Mouse (Mus musculus): ENCODE data around the gene Rhbg. TPM values are rescaled to one million over a fixed set of nuclear protein-coding genes. Genes with fewer than 3 reads are reported as not detected.

Rhbg gene
- polyA plus RNA-seq, 1 experiment from 2014 or later = 0.28 TPM

DNA sequence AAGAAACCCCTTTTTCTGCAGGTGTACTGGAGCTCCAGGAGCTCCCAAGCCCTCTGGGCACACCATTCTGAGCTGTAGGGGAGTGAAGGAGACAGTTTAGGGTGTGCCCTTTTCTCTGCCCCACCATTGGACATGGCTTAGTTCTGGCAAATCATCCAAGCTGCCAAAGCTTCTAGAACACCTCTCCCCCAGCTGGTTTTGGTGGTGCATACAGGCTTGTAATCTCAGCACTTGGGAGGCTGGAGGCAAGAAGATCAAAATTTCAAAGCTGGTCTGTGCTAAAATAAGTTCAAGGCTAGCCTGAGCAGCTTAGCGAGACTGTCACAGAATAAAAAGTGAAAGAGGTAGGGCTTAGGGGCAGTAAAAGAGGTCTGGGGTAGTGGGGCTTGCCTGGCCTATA lies 42.2 kb downstream of the Rhbg start:
- Histone ChIP-seq H3K4me2 (peak overlapping the region; percentile 88), H3K36me3 (replicated peaks) (peaks cover 50% of the 10 kb centered on the region), H3K27ac (peak overlapping the region; percentile 99), H3K4me3 (replicated peaks) (peak overlapping the region; percentile 71), H3K9ac (peak overlapping the region; percentile 99), H3K9me3 (no peaks in the 10 kb centered on the region), H3K4me1 (peaks cover 76% of the 10 kb centered on the region), H3K27me3 (peaks cover 80% of the 10 kb centered on the region)
- WGBS = 3% methylated on average over 1 of the region's 1 CpGs
- ATAC-seq (ENCODE audit: low FRiP score) = no peak

DNA sequence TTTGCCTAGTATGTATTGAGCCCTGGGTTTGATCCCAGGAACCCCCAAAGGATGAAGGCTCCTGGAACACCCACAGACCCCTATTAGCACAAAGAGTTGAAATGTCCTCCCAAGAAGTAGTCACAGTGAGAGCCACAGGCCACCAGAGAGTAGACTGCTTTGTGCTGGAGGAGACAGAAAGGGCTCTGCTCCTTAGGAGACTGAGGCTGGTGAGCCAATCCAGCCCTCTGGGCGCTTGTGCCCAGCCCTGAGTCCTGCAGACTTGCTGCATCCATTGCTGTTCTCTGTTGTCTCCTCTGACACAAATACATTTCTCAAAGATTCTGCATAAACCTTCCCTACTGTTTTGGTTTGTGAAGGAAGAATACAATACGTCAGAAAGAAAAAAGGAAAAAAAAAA lies 43.6 kb downstream of the Rhbg start:
- Histone ChIP-seq H3K27ac (peak overlapping the region; percentile 99), H3K27me3 (peaks cover 78% of the 10 kb centered on the region), H3K9ac (peak overlapping the region; percentile 99), H3K4me1 (peaks cover 80% of the 10 kb centered on the region), H3K36me3 (replicated peaks) (peaks cover 43% of the 10 kb centered on the region), H3K4me3 (replicated peaks) (peak overlapping the region; percentile 71), H3K9me3 (no peaks in the 10 kb centered on the region), H3K4me2 (peak overlapping the region; percentile 88)
- WGBS = 17% methylated on average over 2 of the region's 2 CpGs
- ATAC-seq (ENCODE audit: low FRiP score) = no peak

DNA sequence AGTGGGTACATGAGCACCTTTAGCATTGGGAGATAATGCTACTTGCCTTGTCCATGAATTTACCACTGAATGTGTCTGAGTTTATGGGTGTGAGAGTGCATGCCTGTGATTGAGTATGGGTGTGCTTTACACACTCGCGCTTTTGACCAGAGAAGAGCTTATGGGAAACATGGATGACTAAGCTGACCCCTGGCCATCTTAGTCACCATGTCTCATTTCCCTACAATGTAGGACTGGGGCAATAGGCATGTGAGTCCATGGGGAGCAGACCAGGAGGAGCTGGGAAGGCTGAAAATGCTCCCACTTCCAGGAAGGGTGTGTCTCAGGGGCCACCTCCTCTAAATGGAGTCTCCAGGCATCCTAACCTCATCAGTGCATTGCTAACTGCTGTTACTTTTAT lies 44.4 kb downstream of the Rhbg start:
- 11% methylated on average over 2 of the region's 2 CpGs for WGBS
- ATAC-seq (ENCODE audit: low FRiP score) = no peak
- H3K4me1 ChIP-seq = peaks cover 81% of the 10 kb centered on the region
- peaks cover 36% of the 10 kb centered on the region for H3K36me3 ChIP-seq (replicated peaks)
- H3K4me3 ChIP-seq (replicated peaks) = peak overlapping the region; percentile 71
- H3K27me3 ChIP-seq = peaks cover 77% of the 10 kb centered on the region
- peak overlapping the region; percentile 88 for H3K4me2 ChIP-seq
- peak overlapping the region; percentile 99 for H3K27ac ChIP-seq
- H3K9ac ChIP-seq = peak overlapping the region; percentile 99
- no peaks in the 10 kb centered on the region for H3K9me3 ChIP-seq

DNA sequence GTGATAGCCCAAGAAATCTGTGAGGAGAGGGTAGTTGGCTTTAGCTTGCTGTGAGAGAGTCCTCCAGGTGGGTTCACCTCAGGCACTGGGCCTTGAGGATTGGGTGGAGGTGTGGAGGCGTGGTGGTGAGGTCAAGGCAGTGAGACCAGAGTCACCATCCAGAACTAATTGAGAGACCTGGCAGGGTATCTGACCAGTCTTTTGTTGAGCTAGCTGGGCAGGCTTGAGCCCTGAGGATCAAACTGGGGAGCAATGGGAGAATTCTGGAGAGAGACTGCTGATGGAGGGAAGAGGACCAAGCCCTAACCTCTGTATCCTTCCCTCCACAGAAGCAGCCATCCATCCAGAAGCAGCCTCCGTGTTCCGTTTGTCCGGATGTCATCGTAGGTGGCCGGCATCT lies 45.2 kb downstream of the Rhbg start:
- H3K27me3 ChIP-seq = peaks cover 70% of the 10 kb centered on the region
- peaks cover 81% of the 10 kb centered on the region for H3K4me1 ChIP-seq
- H3K9ac ChIP-seq = peak overlapping the region; percentile 99
- 4% methylated on average over 6 of the region's 6 CpGs for WGBS
- H3K4me2 ChIP-seq = peak overlapping the region; percentile 88
- peak overlapping the region; percentile 71 for H3K4me3 ChIP-seq (replicated peaks)
- peak overlapping the region; percentile 99 for H3K27ac ChIP-seq
- ATAC-seq (ENCODE audit: low FRiP score) = no peak
- H3K36me3 ChIP-seq (replicated peaks) = peaks cover 28% of the 10 kb centered on the region
- no peaks in the 10 kb centered on the region for H3K9me3 ChIP-seq

DNA sequence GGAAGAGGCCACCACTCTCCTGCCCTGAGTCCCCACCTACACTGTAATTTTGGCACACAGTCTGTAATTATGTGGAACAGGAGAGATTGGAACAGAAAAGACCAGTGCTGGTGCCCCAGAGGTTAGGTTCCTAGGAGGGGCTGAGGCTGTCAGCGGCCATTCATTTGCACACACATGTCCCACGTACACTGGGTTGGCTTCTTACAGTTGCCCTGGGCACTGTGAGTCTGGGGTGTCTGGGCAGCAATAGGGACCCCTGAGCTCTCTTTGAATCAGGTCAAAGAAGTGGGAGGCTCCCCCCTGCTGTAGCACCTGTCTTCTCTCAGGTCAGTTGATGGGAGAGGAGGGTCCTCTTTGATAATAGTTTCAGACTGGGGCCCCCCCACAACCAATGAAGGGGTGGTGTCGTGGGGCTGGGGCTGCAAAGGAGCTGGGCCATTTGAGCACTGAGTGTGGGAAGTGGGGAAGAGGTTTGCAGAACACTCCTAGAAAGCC lies 46.2 kb downstream of the Rhbg start:
- peaks cover 24% of the 10 kb centered on the region for H3K36me3 ChIP-seq (replicated peaks)
- 0% methylated on average over 3 of the region's 3 CpGs for WGBS
- H3K9me3 ChIP-seq = no peaks in the 10 kb centered on the region
- peak overlapping the region; percentile 99 for H3K27ac ChIP-seq
- peaks cover 81% of the 10 kb centered on the region for H3K4me1 ChIP-seq
- ATAC-seq (ENCODE audit: low FRiP score) = no peak
- peak overlapping the region; percentile 71 for H3K4me3 ChIP-seq (replicated peaks)
- H3K27me3 ChIP-seq = peaks cover 68% of the 10 kb centered on the region
- H3K9ac ChIP-seq = peak overlapping the region; percentile 99
- peak overlapping the region; percentile 88 for H3K4me2 ChIP-seq

DNA sequence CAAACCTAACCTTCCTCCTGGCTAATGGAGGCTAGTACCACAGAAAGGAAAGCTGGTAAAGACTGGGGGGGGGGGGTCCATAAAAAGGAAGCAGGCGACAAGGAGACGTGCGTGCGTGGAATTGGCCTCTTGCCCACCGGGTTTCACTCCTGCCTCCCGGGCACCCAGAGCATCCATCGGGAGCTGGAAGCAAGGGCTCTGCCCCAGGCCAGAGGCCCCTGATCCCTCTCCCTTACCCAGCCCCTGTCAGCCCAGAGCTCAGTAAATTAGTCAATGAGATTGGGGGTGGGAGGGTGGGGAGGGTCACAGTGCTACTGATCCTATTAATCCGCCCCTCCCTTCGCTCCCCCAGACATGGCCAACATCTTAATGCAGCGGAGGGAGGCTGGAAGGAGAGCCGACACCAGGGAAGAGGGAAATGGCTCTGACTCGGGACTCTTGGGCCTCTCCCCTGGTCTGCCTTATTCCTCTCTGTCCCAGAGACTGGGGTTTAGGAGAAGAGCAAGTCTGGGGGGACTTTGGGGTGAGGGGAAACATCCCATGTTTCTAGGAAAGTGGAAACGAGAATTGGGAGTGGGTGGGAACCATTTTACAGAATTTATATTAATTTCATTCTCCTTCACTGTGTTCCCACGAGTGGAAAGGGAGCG lies 46.9 kb downstream of the Rhbg start:
- Histone ChIP-seq H3K9me3 (no peaks in the 10 kb centered on the region), H3K4me3 (replicated peaks) (peak overlapping the region; percentile 71), H3K4me2 (peak overlapping the region; percentile 88), H3K9ac (peak overlapping the region; percentile 99), H3K27ac (peak overlapping the region; percentile 99), H3K27me3 (peaks cover 69% of the 10 kb centered on the region), H3K4me1 (peaks cover 81% of the 10 kb centered on the region), H3K36me3 (replicated peaks) (peaks cover 23% of the 10 kb centered on the region)
- under 1% methylated on average over 15 of the region's 15 CpGs for WGBS
- no peak for ATAC-seq (ENCODE audit: low FRiP score)

DNA sequence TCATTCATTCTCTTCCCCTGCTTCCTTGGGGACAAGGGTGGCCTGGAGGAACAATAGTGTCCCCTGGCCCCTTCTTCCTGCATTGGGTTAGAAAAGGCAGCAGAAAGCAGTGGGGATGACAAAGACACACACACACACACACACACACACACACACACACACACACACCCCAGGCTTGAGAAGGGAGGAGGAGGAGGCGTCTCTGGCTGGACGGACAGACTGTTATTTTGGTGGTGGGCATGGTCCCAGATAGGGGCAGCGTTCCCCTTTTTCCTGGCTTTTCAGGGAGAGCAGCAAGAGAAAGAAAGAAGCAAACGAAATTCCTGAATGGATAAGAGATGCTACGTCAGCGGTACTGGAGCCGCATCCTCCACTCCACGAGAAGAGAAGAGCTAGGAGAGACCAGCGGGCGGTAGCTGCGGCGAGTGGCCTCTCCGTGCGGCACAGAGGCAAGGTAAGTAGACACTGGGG lies 47.6 kb downstream of the Rhbg start:
- Histone ChIP-seq H3K27ac (peak overlapping the region; percentile 99), H3K4me3 (replicated peaks) (peak overlapping the region; percentile 71), H3K4me1 (peaks cover 82% of the 10 kb centered on the region), H3K27me3 (peaks cover 69% of the 10 kb centered on the region), H3K9ac (peak overlapping the region; percentile 99), H3K36me3 (replicated peaks) (peaks cover 22% of the 10 kb centered on the region), H3K9me3 (no peaks in the 10 kb centered on the region), H3K4me2 (peak overlapping the region; percentile 88)
- WGBS = under 1% methylated on average over 14 of the region's 14 CpGs
- peak; percentile 18; the same call in 1 of the 2 replicates for ATAC-seq (ENCODE audit: low FRiP score)

DNA sequence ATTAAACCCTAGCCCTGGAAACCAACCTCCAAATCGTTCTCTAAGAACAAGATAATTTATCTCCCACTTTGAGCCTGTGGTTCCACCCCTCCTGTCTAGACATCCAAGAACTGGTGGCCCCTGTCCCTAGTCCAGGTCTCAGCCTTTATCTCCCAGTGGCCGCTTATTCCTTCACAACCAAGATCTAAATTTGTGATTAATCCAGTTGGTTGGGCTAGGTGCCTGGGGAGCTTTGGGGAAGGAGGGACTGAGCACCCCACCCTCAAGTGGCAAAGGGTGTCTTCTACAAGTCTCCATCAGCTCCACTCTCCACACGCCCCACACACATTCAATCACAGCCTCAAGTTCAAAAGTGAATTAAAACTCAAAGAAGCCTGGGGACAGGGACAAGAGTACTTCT lies 48.0 kb downstream of the Rhbg start:
- Histone ChIP-seq H3K27me3 (peaks cover 69% of the 10 kb centered on the region), H3K9ac (peak overlapping the region; percentile 99), H3K9me3 (no peaks in the 10 kb centered on the region), H3K4me2 (peak overlapping the region; percentile 88), H3K36me3 (replicated peaks) (peaks cover 17% of the 10 kb centered on the region), H3K4me3 (replicated peaks) (peak overlapping the region; percentile 71), H3K4me1 (peaks cover 82% of the 10 kb centered on the region), H3K27ac (peak overlapping the region; percentile 99)
- WGBS = 1% methylated on average over 3 of the region's 3 CpGs
- ATAC-seq (ENCODE audit: low FRiP score) = no peak; the same call in 1 of the 2 replicates

DNA sequence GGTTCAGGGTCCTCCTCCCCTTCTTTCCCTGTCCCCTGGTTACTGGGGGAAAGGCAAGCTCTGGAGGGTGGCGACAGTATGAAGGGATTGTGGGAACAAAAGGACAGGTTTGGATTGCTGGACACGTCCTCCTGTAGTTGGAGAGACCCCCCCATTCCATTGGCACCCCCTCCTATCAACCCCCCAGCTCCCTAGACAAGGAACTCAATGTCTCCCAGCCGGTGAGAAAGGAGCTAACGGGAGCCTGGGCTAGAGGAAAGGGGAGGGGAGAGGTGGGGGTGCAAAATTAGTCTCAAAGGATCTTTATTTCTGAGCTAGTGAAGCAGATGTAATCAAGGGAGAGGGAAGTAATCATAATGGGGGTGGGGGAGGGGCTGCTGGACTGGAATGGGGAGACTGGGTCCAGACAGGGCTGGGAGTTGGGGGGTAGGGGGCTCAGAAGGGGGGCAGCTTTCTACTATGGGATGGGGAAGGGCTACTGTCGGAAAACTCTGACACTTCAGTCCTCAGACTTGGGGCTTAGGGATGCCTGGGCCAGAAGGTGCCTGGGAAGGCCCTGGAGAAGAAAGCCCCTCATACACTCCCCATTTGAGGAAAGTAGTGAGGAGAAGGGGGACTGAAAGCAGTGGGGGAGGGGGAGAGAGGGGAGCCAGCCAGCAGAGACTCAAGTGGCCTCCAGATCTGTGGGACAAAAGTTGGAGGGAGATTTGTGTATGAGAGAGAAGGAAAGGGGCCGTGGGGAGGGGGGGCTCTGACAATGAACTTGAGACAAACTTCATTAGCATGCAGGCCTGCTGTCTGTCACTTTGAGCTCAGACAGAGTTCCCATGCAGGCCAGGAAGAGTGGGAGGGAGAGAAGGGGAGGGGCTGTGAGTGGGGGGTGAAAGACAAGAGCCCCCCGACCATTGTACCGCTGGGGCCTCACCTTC lies 48.7 kb downstream of the Rhbg start:
- H3K27ac ChIP-seq = peak overlapping the region; percentile 99
- peak overlapping the region; percentile 88 for H3K4me2 ChIP-seq
- H3K9ac ChIP-seq = peak overlapping the region; percentile 99
- peak; percentile 77 for ATAC-seq (ENCODE audit: low FRiP score)
- peak overlapping the region; percentile 71 for H3K4me3 ChIP-seq (replicated peaks)
- under 1% methylated on average over 8 of the region's 8 CpGs for WGBS
- H3K9me3 ChIP-seq = no peaks in the 10 kb centered on the region
- peaks cover 83% of the 10 kb centered on the region for H3K4me1 ChIP-seq
- H3K36me3 ChIP-seq (replicated peaks) = peaks cover 13% of the 10 kb centered on the region
- peaks cover 67% of the 10 kb centered on the region for H3K27me3 ChIP-seq

DNA sequence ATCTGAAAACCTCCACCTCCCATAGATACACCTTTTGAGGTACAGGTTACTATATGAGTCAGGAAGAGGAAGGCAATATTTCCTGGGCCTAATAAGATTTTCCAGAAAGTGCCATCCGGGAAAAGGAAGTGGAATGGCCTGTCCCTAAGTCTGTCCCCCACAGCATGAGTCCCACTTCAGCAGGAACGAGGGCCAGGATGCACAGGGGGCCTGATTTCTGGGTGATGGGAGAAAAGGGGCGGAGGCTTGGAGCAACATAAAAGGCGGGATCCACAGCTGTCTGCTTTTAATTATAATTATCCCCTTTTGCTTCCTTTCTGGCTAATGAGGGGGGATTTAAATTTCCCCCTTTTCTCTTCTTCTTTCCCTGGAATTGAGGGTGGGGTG lies 49.3 kb downstream of the Rhbg start:
- ATAC-seq (ENCODE audit: low FRiP score) = peak; percentile 43
- Histone ChIP-seq H3K27me3 (peaks cover 62% of the 10 kb centered on the region), H3K4me2 (peak overlapping the region; percentile 88), H3K36me3 (replicated peaks) (peaks cover 9% of the 10 kb centered on the region; the same call in 1 of the 2 replicates), H3K9me3 (no peaks in the 10 kb centered on the region), H3K4me1 (peaks cover 83% of the 10 kb centered on the region), H3K4me3 (replicated peaks) (no peak overlapping the region; the same call in 1 of the 2 replicates), H3K27ac (peak overlapping the region; percentile 99), H3K9ac (peak overlapping the region; percentile 99; the same call in 1 of the 2 replicates)
- WGBS = 2% methylated on average over 4 of the region's 4 CpGs

DNA sequence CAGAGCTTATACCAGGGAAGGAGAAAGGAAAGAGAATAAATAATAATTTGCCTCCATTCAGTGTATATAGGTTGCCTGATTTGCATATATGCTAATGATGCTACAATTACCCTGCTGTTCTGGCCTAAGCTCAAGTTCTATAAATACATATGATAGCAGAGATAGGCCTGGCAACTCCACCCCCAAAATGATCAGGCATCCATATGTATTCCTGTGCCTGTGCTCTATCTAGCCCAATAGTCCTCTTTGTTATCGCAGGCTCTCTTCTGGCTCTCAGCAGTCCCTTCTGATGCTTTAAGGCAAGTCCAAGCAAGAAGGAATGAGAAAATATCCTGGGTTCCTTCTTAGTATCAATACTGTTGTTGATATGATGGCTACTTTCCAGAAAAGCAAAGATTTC lies 49.8 kb downstream of the Rhbg start:
- H3K4me3 ChIP-seq (replicated peaks) = no peak overlapping the region; the same call in 1 of the 2 replicates
- peaks cover 57% of the 10 kb centered on the region for H3K27me3 ChIP-seq
- H3K4me2 ChIP-seq = peak overlapping the region; percentile 88
- peak overlapping the region; percentile 99 for H3K9ac ChIP-seq
- H3K9me3 ChIP-seq = no peaks in the 10 kb centered on the region
- H3K4me1 ChIP-seq = peaks cover 82% of the 10 kb centered on the region
- peak overlapping the region; percentile 99 for H3K27ac ChIP-seq
- ATAC-seq (ENCODE audit: low FRiP score) = peak; percentile 27; the same call in 1 of the 2 replicates
- 9% methylated on average over 1 of the region's 1 CpGs for WGBS
- H3K36me3 ChIP-seq (replicated peaks) = peaks cover 5% of the 10 kb centered on the region; the same call in 1 of the 2 replicates
